Comparison of ENCODE assay signal across 20 mouse cellular contexts in genomic region chr11:11711748-11712147, GRCm38 (mm10). TPM values are rescaled to one million over a fixed set of nuclear protein-coding genes. Genes with fewer than 3 reads are reported as not detected.
DNase-seq lines count a peak whose midpoint lies in the region; ATAC-seq and TF ChIP-seq lines count a peak whose summit lies in the region.
"Had no signal": no experiment of that assay in that cellular context is flagged by ENCODE, and none has a peak within 500 bp of the region (broad histone marks: within the 10 kb centered on the region; RNA-seq: fewer than 3 reads in every experiment).

No protein-coding gene starts in this region.

- TF ChIP-seq CTCF in liver, postnatal 0 days (IDR thresholded peaks at IDR 0.05; ENCODE audit: low read depth): no peak
- no peak for TF ChIP-seq CTCF in MEL (IDR thresholded peaks at IDR 0.05 in 2 of 3, conservative IDR thresholded peaks at IDR 0.05 in 1 of 3; ENCODE audit: control insufficient read depth in 1 of 3, insufficient read depth in 1 of 3, low read depth in 2 of 3, low read length in 3 of 3, poor library complexity in 1 of 3, severe bottlenecking in 1 of 3)

- WGBS in liver, embryonic 13.5 days (ENCODE audit: insufficient replicate concordance): 33% methylated on average over 7 of the region's 7 CpGs
- 36% methylated on average over 7 of the region's 7 CpGs for WGBS in liver, postnatal 0 days (ENCODE audit: insufficient replicate concordance)
- 73% methylated on average over 7 of the region's 7 CpGs for WGBS in midbrain, embryonic 13.5 days

- H3K27me3 ChIP-seq in liver, embryonic 13.5 days: no peaks in the 10 kb centered on the region
- no peaks in the 10 kb centered on the region for H3K27me3 ChIP-seq in liver, postnatal 0 days (ENCODE audit: insufficient read depth, low read length)
- no peaks in the 10 kb centered on the region for H3K27me3 ChIP-seq in MEL (ENCODE audit: control insufficient read depth in 1 of 2, insufficient read depth in 2 of 2, low read length in 2 of 2)
- H3K27me3 ChIP-seq in midbrain, embryonic 13.5 days: no peaks in the 10 kb centered on the region
- H3K27me3 ChIP-seq: embryonic facial prominence, embryonic 13.5 days; kidney, embryonic 15.5 days; lung, embryonic 15.5 days; stomach, embryonic 15.5 days had no signal

- peak overlapping the region; percentile 19 for H3K27ac ChIP-seq in liver, embryonic 13.5 days
- no peak overlapping the region for H3K27ac ChIP-seq in liver, postnatal 0 days (ENCODE audit: low read depth)
- H3K27ac ChIP-seq in MEL (ENCODE audit: control insufficient read depth, low read depth, low read length): peak overlapping the region; percentile 70
- H3K27ac ChIP-seq in midbrain, embryonic 13.5 days: no peak overlapping the region
- H3K27ac ChIP-seq: embryonic facial prominence, embryonic 13.5 days; gastrocnemius, adult 2 months; heart, embryonic 10.5 days; kidney, embryonic 15.5 days; lung, embryonic 15.5 days; midbrain, embryonic 10.5 days; stomach, embryonic 15.5 days had no signal

- DNase-seq in liver, embryonic 13.5 days: no peak
- DNase-seq in liver, postnatal 0 days: no peak
- peak; percentile 91 for DNase-seq in MEL (ENCODE audit: low read depth, low spot score)
- DNase-seq in thymus, postnatal 10 days (ENCODE audit: low spot score in 2 of 2): peak; percentile 44 to 48
- no peak for DNase-seq in urinary bladder, postnatal 14 days (ENCODE audit: low spot score)
- DNase-seq in urinary bladder, postnatal 10 days (ENCODE audit: low spot score): no peak
- DNase-seq: adrenal gland, adult 2 months; cerebellum, postnatal 36 days; gastrocnemius, adult 2 months; left cerebral cortex, postnatal 4 days; right cerebral cortex, postnatal 4 days had no signal

- H3K9ac ChIP-seq in liver, embryonic 13.5 days: peak overlapping the region; percentile 3; the same call in 1 of the 2 replicates
- H3K9ac ChIP-seq in liver, postnatal 0 days (replicated peaks): no peak overlapping the region
- no peak overlapping the region; the same call in 1 of the 2 replicates for H3K9ac ChIP-seq in MEL (ENCODE audit: control insufficient read depth, low read depth, low read length, poor library complexity, severe bottlenecking)
- H3K9ac ChIP-seq in midbrain, embryonic 13.5 days (replicated peaks): no peak overlapping the region
- H3K9ac ChIP-seq: embryonic facial prominence, embryonic 13.5 days; kidney, embryonic 15.5 days; lung, embryonic 15.5 days; stomach, embryonic 15.5 days had no signal

- ATAC-seq in liver, embryonic 13.5 days (ENCODE audit: low read depth): peak; percentile 48
- no peak for ATAC-seq in liver, postnatal 0 days
- peak; percentile 72 for ATAC-seq in megakaryocyte, adult 5-6 weeks (ENCODE audit: poor library complexity, severe bottlenecking)
- no peak for ATAC-seq in midbrain, embryonic 13.5 days
- ATAC-seq: forebrain, embryonic 14.5 days had no signal

- no peak for TF ChIP-seq RAD21 in MEL (IDR thresholded peaks at IDR 0.05; ENCODE audit: low read depth, low read length)

- peaks cover 48% of the 10 kb centered on the region for H3K4me1 ChIP-seq in liver, embryonic 13.5 days (replicated peaks)
- H3K4me1 ChIP-seq in liver, postnatal 0 days (ENCODE audit: insufficient read depth): peaks cover 13% of the 10 kb centered on the region
- peaks cover 48 to 62% of the 10 kb centered on the region in 2 experiments for H3K4me1 ChIP-seq in MEL (ENCODE audit: control insufficient read depth in 1 of 2, insufficient read depth in 2 of 2, low read length in 2 of 2)
- no peaks in the 10 kb centered on the region for H3K4me1 ChIP-seq in midbrain, embryonic 13.5 days (replicated peaks)
- H3K4me1 ChIP-seq: embryonic facial prominence, embryonic 13.5 days; kidney, embryonic 15.5 days; lung, embryonic 15.5 days; stomach, embryonic 15.5 days had no signal

- no peak overlapping the region for H3K4me2 ChIP-seq in liver, embryonic 13.5 days
- H3K4me2 ChIP-seq in liver, postnatal 0 days (ENCODE audit: low read depth, low read length): no peak overlapping the region
- no peak overlapping the region for H3K4me2 ChIP-seq in midbrain, embryonic 13.5 days (replicated peaks)
- H3K4me2 ChIP-seq: embryonic facial prominence, embryonic 13.5 days; kidney, embryonic 15.5 days; lung, embryonic 15.5 days; stomach, embryonic 15.5 days had no signal

- peak in 1 of 2 experiments; percentile 38; a peak in 1 of 4 replicates for TF ChIP-seq POLR2A in MEL (IDR thresholded peaks at IDR 0.05; ENCODE audit: control insufficient read depth in 1 of 2, insufficient read depth in 1 of 2, low read depth in 1 of 2, low read length in 2 of 2, poor library complexity in 1 of 2)

- H3K79me2 ChIP-seq in MEL (ENCODE audit: control insufficient read depth, insufficient read depth, low read length, poor library complexity): peaks cover 4% of the 10 kb centered on the region; the same call in 1 of the 2 replicates

- no peak overlapping the region for H3K4me3 ChIP-seq in liver, embryonic 13.5 days (replicated peaks)
- no peak overlapping the region for H3K4me3 ChIP-seq in liver, postnatal 0 days (ENCODE audit: low read depth, low read length)
- no peak overlapping the region for H3K4me3 ChIP-seq in MEL (ENCODE audit: control insufficient read depth in 1 of 2, insufficient read depth in 1 of 2, low read depth in 2 of 2, low read length in 2 of 2)
- H3K4me3 ChIP-seq in midbrain, embryonic 13.5 days (replicated peaks): no peak overlapping the region
- H3K4me3 ChIP-seq: embryonic facial prominence, embryonic 13.5 days; gastrocnemius, adult 2 months; heart, embryonic 10.5 days; kidney, embryonic 15.5 days; lung, embryonic 15.5 days; midbrain, embryonic 10.5 days; stomach, embryonic 15.5 days had no signal

- H3K36me3 ChIP-seq in liver, embryonic 13.5 days: peaks cover 86% of the 10 kb centered on the region
- H3K36me3 ChIP-seq in liver, postnatal 0 days (replicated peaks; ENCODE audit: insufficient read depth, low read length): peaks cover 40% of the 10 kb centered on the region
- peaks cover 36 to 70% of the 10 kb centered on the region in 2 experiments for H3K36me3 ChIP-seq in MEL (ENCODE audit: control insufficient read depth in 1 of 2, insufficient read depth in 2 of 2, low read length in 2 of 2)
- no peaks in the 10 kb centered on the region for H3K36me3 ChIP-seq in midbrain, embryonic 13.5 days
- H3K36me3 ChIP-seq: embryonic facial prominence, embryonic 13.5 days; heart, embryonic 10.5 days; kidney, embryonic 15.5 days; lung, embryonic 15.5 days; midbrain, embryonic 10.5 days; stomach, embryonic 15.5 days had no signal

- H3K9me3 ChIP-seq in liver, embryonic 13.5 days (replicated peaks): no peaks in the 10 kb centered on the region
- H3K9me3 ChIP-seq in liver, postnatal 0 days (ENCODE audit: low read length): no peaks in the 10 kb centered on the region
- H3K9me3 ChIP-seq in MEL (replicated peaks; ENCODE audit: insufficient read depth, low read length): no peaks in the 10 kb centered on the region
- no peaks in the 10 kb centered on the region for H3K9me3 ChIP-seq in midbrain, embryonic 13.5 days
- H3K9me3 ChIP-seq: embryonic facial prominence, embryonic 13.5 days; heart, embryonic 10.5 days; kidney, embryonic 15.5 days; lung, embryonic 15.5 days; midbrain, embryonic 10.5 days; stomach, embryonic 15.5 days had no signal

- no peak for TF ChIP-seq EP300 in liver, postnatal 0 days (IDR thresholded peaks at IDR 0.05; ENCODE audit: low read depth)
- TF ChIP-seq EP300 in MEL (IDR thresholded peaks at IDR 0.05; ENCODE audit: low read depth in 1 of 2, low read length in 2 of 2): peak; percentile 84 to 89

TF ChIP-seq in MEL, 35 proteins besides CTCF, POLR2A, EP300 and RAD21 (continues in another document):
- TF ChIP-seq MAFK (IDR thresholded peaks at IDR 0.05; ENCODE audit: borderline replicate concordance, low read depth, low read length) (no peak), USF1 (IDR thresholded peaks at IDR 0.05; ENCODE audit: low read depth, low read length) (no peak), JUND (IDR thresholded peaks at IDR 0.05; ENCODE audit: low read depth, low read length) (no peak), HCFC1 (IDR thresholded peaks at IDR 0.05; ENCODE audit: low read depth, low read length) (0 out of 2 replicates have a peak, but pooled peaks have one; percentile 45), POLR2AphosphoS2 (IDR thresholded peaks at IDR 0.05; ENCODE audit: low read length) (no peak), ELF1 (IDR thresholded peaks at IDR 0.05; ENCODE audit: low read depth, low read length) (0 out of 2 replicates have a peak, but pooled peaks have one; percentile 11), MAX (IDR thresholded peaks at IDR 0.05; ENCODE audit: low read length) (no peak), TAL1 (IDR thresholded peaks at IDR 0.05; ENCODE audit: low read length) (peak; percentile 33; the same call in 1 of the 2 replicates), CHD1 (IDR thresholded peaks at IDR 0.05; ENCODE audit: low read depth, low read length) (no peak), E2F4 (IDR thresholded peaks at IDR 0.05; ENCODE audit: borderline replicate concordance, low read depth, low read length) (no peak), UBTF (IDR thresholded peaks at IDR 0.05; ENCODE audit: borderline replicate concordance, insufficient read depth, low read depth, low read length) (no peak), ZMIZ1 (IDR thresholded peaks at IDR 0.05; ENCODE audit: low read depth, low read length) (no peak), MXI1 (IDR thresholded peaks at IDR 0.05; ENCODE audit: low read depth, low read length) (no peak), KAT2A (conservative IDR thresholded peaks at IDR 0.05; ENCODE audit: low read depth, low read length) (no peak), BHLHE40 (IDR thresholded peaks at IDR 0.05; ENCODE audit: borderline replicate concordance, low read depth, low read length) (peak; percentile 71), ZNF384 (IDR thresholded peaks at IDR 0.05; ENCODE audit: low read depth, low read length) (no peak), SIN3A (IDR thresholded peaks at IDR 0.05; ENCODE audit: low read length) (peak; percentile 83), TBP (IDR thresholded peaks at IDR 0.05; ENCODE audit: low read depth, low read length) (peak; percentile 73; the same call in 1 of the 2 replicates), GABPA (IDR thresholded peaks at IDR 0.05; ENCODE audit: low read depth, low read length) (no peak), SMC3 (IDR thresholded peaks at IDR 0.05; ENCODE audit: low read depth, low read length) (peak; percentile 22; the same call in 1 of the 2 replicates)

RNA-seq across cellular contexts. Expression of gene Ikzf1, which starts 26.9 kb away (rescaled TPM):
- 28.3 and 44.6 TPM in 2 replicates for polyA plus RNA-seq in liver, embryonic 13.5 days (2015; fragmentation: Nextera tagmentation; extraction: Ambion mirVana)
- polyA plus RNA-seq in liver, postnatal 0 days (2015; fragmentation: Nextera tagmentation; extraction: Ambion mirVana): 11.6 and 12.5 TPM in 2 replicates
- total RNA-seq in MEL (2012; rRNA removed): 90.6 and 97.3 TPM in 2 replicates
- 100 to 1,000 TPM in 1 of 2 experiments, 10 to 100 TPM in 1; 28.0 to 128 TPM for polyA plus RNA-seq in MEL (2012; ENCODE audit: insufficient read depth in 1 of 2, insufficient read length in 2 of 2, low read depth in 1 of 2, low replicate concordance in 2 of 2, missing spikeins in 1 of 2)
- total RNA-seq in megakaryocyte, adult 5-6 weeks (2015): 217 and 226 TPM in 2 replicates
- total RNA-seq in megakaryocyte, adult 5-6 weeks (2017): 80.8 and 104 TPM in 2 replicates
- polyA plus RNA-seq in midbrain, embryonic 13.5 days (2015; fragmentation: Nextera tagmentation; extraction: Ambion mirVana): 0.81 and 1.2 TPM in 2 replicates

Comparison
In these comparisons a context has a peak if more than half of its experiments do, and no peak if none do; other contexts are left out.
1. ATAC-seq: peak in liver, embryonic 13.5 days (single experiment) and megakaryocyte, adult 5-6 weeks (single experiment); none in liver, postnatal 0 days (single experiment) and midbrain, embryonic 13.5 days (single experiment).
2. H3K27ac ChIP-seq: peak in liver, embryonic 13.5 days (single experiment) and MEL (single experiment); none in liver, postnatal 0 days (single experiment) and midbrain, embryonic 13.5 days (single experiment).
3. DNase-seq: peak in MEL (single experiment) and thymus, postnatal 10 days (2 of 2); none in liver, embryonic 13.5 days (single experiment), liver, postnatal 0 days (single experiment), urinary bladder, postnatal 14 days (single experiment) and urinary bladder, postnatal 10 days (single experiment).